Mouse (Mus musculus): ENCODE measurements around the gene Mxra8. TPM values are rescaled to one million over a fixed set of nuclear protein-coding genes. Genes with fewer than 3 reads are reported as not detected.

Mxra8 gene
- polyA plus RNA-seq, 1 experiment from 2014 or later, result 155 TPM

GRCm38 (mm10) chr4:155802741-155803339, 36.6 kb upstream of the Mxra8 start, which contains the start of gene Mrpl20:
Gene Mrpl20 (plus strand): TSS chr4:155802878.
- WGBS, result 6% methylated on average over 12 of the region's 12 CpGs
- TF ChIP-seq CTCF (IDR thresholded peaks at IDR 0.05; ENCODE audit: low read depth), result peak; percentile 20; the same call in 1 of the 2 replicates
- no peaks in the 10 kb centered on the region for H3K9me3 ChIP-seq (ENCODE audit: low read depth, low read length)
- H3K36me3 ChIP-seq (ENCODE audit: insufficient read depth), result peaks cover 26% of the 10 kb centered on the region
- peak within 1 kb of the TSS; percentile 95 for H3K4me3 ChIP-seq (ENCODE audit: low read depth, low read length)
- H3K27ac ChIP-seq (ENCODE audit: low read depth), result peak within 1 kb of the TSS; percentile 72; the same call in 1 of the 2 replicates
- ATAC-seq (ENCODE audit: insufficient read depth) (peak; percentile 47; the same call in 1 of the 2 replicates), DNase-seq (peak; percentile 64)
- peak within 1 kb of the TSS; percentile 81 for H3K4me2 ChIP-seq
- H3K9ac ChIP-seq, result peak within 1 kb of the TSS; percentile 84
- H3K4me1 ChIP-seq (ENCODE audit: insufficient read depth), result peaks cover 6% of the 10 kb centered on the region
- no peaks in the 10 kb centered on the region for H3K27me3 ChIP-seq (ENCODE audit: insufficient read depth, low read length)

GRCm38 (mm10) chr4:155803340-155804041, 36.0 kb upstream of the Mxra8 start:
- peak overlapping the region; percentile 72; the same call in 1 of the 2 replicates for H3K27ac ChIP-seq (ENCODE audit: low read depth)
- H3K4me1 ChIP-seq (ENCODE audit: insufficient read depth), result peaks cover 6% of the 10 kb centered on the region
- ATAC-seq (ENCODE audit: insufficient read depth) (peak; percentile 99), DNase-seq (peak; percentile 97)
- peak overlapping the region; percentile 84 for H3K9ac ChIP-seq
- peak overlapping the region; percentile 81 for H3K4me2 ChIP-seq
- no peaks in the 10 kb centered on the region for H3K9me3 ChIP-seq (ENCODE audit: low read depth, low read length)
- no peak for TF ChIP-seq CTCF (IDR thresholded peaks at IDR 0.05; ENCODE audit: low read depth)
- H3K27me3 ChIP-seq (ENCODE audit: insufficient read depth, low read length), result no peaks in the 10 kb centered on the region
- peaks cover 33% of the 10 kb centered on the region for H3K36me3 ChIP-seq (ENCODE audit: insufficient read depth)
- under 1% methylated on average over 58 of the region's 58 CpGs for WGBS
- H3K4me3 ChIP-seq (ENCODE audit: low read depth, low read length), result peak overlapping the region; percentile 95

DNA sequence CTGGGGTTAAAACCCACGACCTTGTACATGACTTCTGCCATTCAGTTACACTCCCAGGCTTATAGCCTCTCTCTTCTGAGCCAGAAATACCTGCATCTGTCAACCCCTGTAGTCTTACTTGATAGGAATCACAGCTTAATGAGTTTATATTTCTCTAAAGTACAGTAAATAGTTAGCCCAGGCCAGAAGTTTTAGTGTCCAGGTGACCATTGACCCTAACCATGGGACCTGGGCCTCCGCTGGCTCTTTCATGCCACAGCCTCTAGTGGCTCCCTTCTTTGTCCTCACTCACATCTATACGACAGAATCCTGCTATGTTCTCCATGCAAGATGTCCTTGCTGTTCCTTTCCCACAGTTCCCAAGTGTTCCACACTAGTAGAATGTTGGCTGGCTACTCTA, 31.6 kb upstream of the Mxra8 start:
- Histone ChIP-seq H3K4me2 (no peak overlapping the region), H3K4me3 (ENCODE audit: low read depth, low read length) (no peak overlapping the region), H3K9me3 (ENCODE audit: low read depth, low read length) (no peaks in the 10 kb centered on the region), H3K36me3 (ENCODE audit: insufficient read depth) (peaks cover 61% of the 10 kb centered on the region), H3K27me3 (ENCODE audit: insufficient read depth, low read length) (no peaks in the 10 kb centered on the region), H3K9ac (no peak overlapping the region), H3K4me1 (ENCODE audit: insufficient read depth) (peaks cover 9% of the 10 kb centered on the region), H3K27ac (ENCODE audit: low read depth) (no peak overlapping the region)
- TF ChIP-seq CTCF (IDR thresholded peaks at IDR 0.05; ENCODE audit: low read depth), result no peak
- ATAC-seq (ENCODE audit: insufficient read depth), result no peak
- WGBS, result 83% methylated on average over 3 of the region's 3 CpGs
- DNase-seq, result no peak

- H3K36me3 ChIP-seq (ENCODE audit: insufficient read depth), result peaks cover 79% of the 10 kb centered on the region
- DNase-seq (peak; percentile 97), ATAC-seq (ENCODE audit: insufficient read depth) (peak; percentile 99)
- H3K4me2 ChIP-seq, result peak within 1 kb of the TSS; percentile 77
- H3K27me3 ChIP-seq (ENCODE audit: insufficient read depth, low read length), result no peaks in the 10 kb centered on the region
- peaks cover 8% of the 10 kb centered on the region; the same call in 1 of the 2 replicates for H3K4me1 ChIP-seq (ENCODE audit: insufficient read depth)
- H3K9me3 ChIP-seq (ENCODE audit: low read depth, low read length), result no peaks in the 10 kb centered on the region
- under 1% methylated on average over 60 of the region's 60 CpGs for WGBS
- no peak for TF ChIP-seq CTCF (IDR thresholded peaks at IDR 0.05; ENCODE audit: low read depth)
- H3K9ac ChIP-seq, result peak within 1 kb of the TSS; percentile 100
- peak within 1 kb of the TSS; percentile 95 for H3K27ac ChIP-seq (ENCODE audit: low read depth)
- peak within 1 kb of the TSS; percentile 100 for H3K4me3 ChIP-seq (ENCODE audit: low read depth, low read length)
These were observed 27.4 kb upstream of the Mxra8 start, which contains the start of gene Ccnl2 for GRCm38 (mm10) chr4:155811929-155812664. Gene Ccnl2 (plus strand): TSS chr4:155812489.

DNA sequence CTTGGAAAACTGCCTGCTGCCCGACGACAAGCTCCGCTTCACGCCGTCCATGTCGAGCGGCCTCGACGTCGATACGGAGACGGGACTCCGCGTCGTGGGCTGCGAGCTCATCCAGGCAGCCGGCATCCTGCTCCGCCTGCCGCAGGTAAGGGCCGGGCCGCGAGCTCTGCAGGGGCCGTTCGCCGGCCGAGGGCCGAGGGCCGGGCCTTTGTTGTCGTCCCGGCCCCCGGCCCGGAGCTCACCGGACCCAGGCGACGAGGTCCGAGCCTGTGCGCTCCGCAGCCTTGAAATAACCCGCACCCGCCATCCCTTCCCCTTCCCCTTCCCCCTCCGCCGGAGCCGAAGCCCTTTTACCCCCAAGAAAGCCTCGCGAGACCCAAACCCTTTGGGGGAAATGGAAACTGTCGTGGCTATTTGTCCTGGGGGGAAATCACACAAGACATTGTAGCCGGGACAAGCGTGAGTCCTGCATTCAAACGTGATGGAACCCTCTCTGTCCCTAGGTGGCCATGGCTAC, 26.8 kb upstream of the Mxra8 start:
- no peak for TF ChIP-seq CTCF (IDR thresholded peaks at IDR 0.05; ENCODE audit: low read depth)
- Histone ChIP-seq H3K36me3 (ENCODE audit: insufficient read depth) (peaks cover 79% of the 10 kb centered on the region), H3K4me2 (peak overlapping the region; percentile 77), H3K27me3 (ENCODE audit: insufficient read depth, low read length) (no peaks in the 10 kb centered on the region), H3K9me3 (ENCODE audit: low read depth, low read length) (no peaks in the 10 kb centered on the region), H3K9ac (peak overlapping the region; percentile 100), H3K4me1 (ENCODE audit: insufficient read depth) (peaks cover 8% of the 10 kb centered on the region; the same call in 1 of the 2 replicates), H3K4me3 (ENCODE audit: low read depth, low read length) (peak overlapping the region; percentile 100), H3K27ac (ENCODE audit: low read depth) (peak overlapping the region; percentile 95)
- DNase-seq (peak; percentile 40), ATAC-seq (ENCODE audit: insufficient read depth) (peak; percentile 22)
- WGBS, result under 1% methylated on average over 49 of the region's 49 CpGs

- ATAC-seq (ENCODE audit: insufficient read depth), result no peak
- Histone ChIP-seq H3K27me3 (ENCODE audit: insufficient read depth, low read length) (no peaks in the 10 kb centered on the region), H3K4me3 (ENCODE audit: low read depth, low read length) (no peak overlapping the region), H3K36me3 (ENCODE audit: insufficient read depth) (peaks cover 89% of the 10 kb centered on the region), H3K4me1 (ENCODE audit: insufficient read depth) (peaks cover 5% of the 10 kb centered on the region; the same call in 1 of the 2 replicates), H3K9me3 (ENCODE audit: low read depth, low read length) (no peaks in the 10 kb centered on the region), H3K9ac (no peak overlapping the region), H3K4me2 (no peak overlapping the region), H3K27ac (ENCODE audit: low read depth) (no peak overlapping the region)
- TF ChIP-seq CTCF (IDR thresholded peaks at IDR 0.05; ENCODE audit: low read depth), result no peak
- DNase-seq, result no peak
- WGBS, result 89% methylated on average over 4 of the region's 4 CpGs
These were observed 21.9 kb upstream of the Mxra8 start for GRCm38 (mm10) chr4:155817533-155817932.

Measured in lung, embryonic 14.5 days (tissue).